Mouse (Mus musculus) MEL (cell line): ENCODE results near the gene Spock1. TPM values are rescaled to one million over a fixed set of nuclear protein-coding genes. Genes with fewer than 3 reads are reported as not detected.

Experiments
- DNase-seq: peaks from one replicate; pipeline ENCODE4 v3.0.0; 2011; ENCODE audit warnings: low read depth, low spot score
- H3K27ac ChIP-seq: 2 replicates; pipeline ENCODE4 v1.5.1; 2012; ENCODE audit warnings: low read depth, mild to moderate bottlenecking, control low read depth, low read length, moderate library complexity; ENCODE audit not compliant: control insufficient read depth
- H3K27me3 ChIP-seq, 2 experiments: fragments of 150-350 bp in 1 of 2; sonication (generic) in 1 of 2; 2 replicates each; pipeline ENCODE4 v1.6.1; 2012; ENCODE audit warnings: low read length in 2 of 2, mild to moderate bottlenecking in 2 of 2, improper control_type of control experiment in 1 of 2, moderate library complexity in 1 of 2; ENCODE audit not compliant: insufficient read depth in 2 of 2, control insufficient read depth in 1 of 2
- H3K36me3 ChIP-seq, 2 experiments: 2 replicates each; pipeline ENCODE4 v1.6.1; 2012 to 2014; ENCODE audit warnings: low read length in 2 of 2, improper control_type of control experiment in 1 of 2, inconsistent platforms in 1 of 2, mild to moderate bottlenecking in 1 of 2; ENCODE audit not compliant: insufficient read depth in 2 of 2, control insufficient read depth in 1 of 2
- H3K4me1 ChIP-seq, 2 experiments: fragments of 150-350 bp in 1 of 2; sonication (generic) in 1 of 2; 2 replicates each; pipeline ENCODE4 v1.6.1; 2012; ENCODE audit warnings: low read length in 2 of 2, improper control_type of control experiment in 1 of 2, mild to moderate bottlenecking in 1 of 2; ENCODE audit not compliant: insufficient read depth in 2 of 2, control insufficient read depth in 1 of 2
- H3K4me3 ChIP-seq, 2 experiments: fragments of 150-350 bp in 1 of 2; sonication (generic) in 1 of 2; 2 replicates each; pipeline ENCODE4 v1.5.1; 2012; ENCODE audit warnings: low read depth in 2 of 2, low read length in 2 of 2, mild to moderate bottlenecking in 2 of 2, moderate library complexity in 2 of 2, control low read depth in 1 of 2, improper control_type of control experiment in 1 of 2; ENCODE audit not compliant: control insufficient read depth in 1 of 2, insufficient read depth in 1 of 2
- H3K79me2 ChIP-seq: 2 replicates; pipeline ENCODE4 v1.6.1; 2012; ENCODE audit warnings: mild to moderate bottlenecking, low read length, moderate library complexity; ENCODE audit not compliant: control insufficient read depth, poor library complexity, insufficient read depth
- H3K9ac ChIP-seq: 2 replicates; pipeline ENCODE4 v1.6.1; 2012; ENCODE audit warnings: low read depth, mild to moderate bottlenecking, control low read depth, low read length, moderate library complexity; ENCODE audit not compliant: control insufficient read depth, poor library complexity, severe bottlenecking
- H3K9me3 ChIP-seq: fragments of 150-350 bp; sonication (generic); replicated peaks from 2 replicates; pipeline ENCODE4 v1.6.1; 2012; ENCODE audit warnings: mild to moderate bottlenecking, low read length, improper control_type of control experiment, moderate library complexity; ENCODE audit not compliant: insufficient read depth
- CTCF ChIP-seq, 3 experiments: IDR thresholded peaks in 2 of 3; conservative IDR thresholded peaks in 1 of 3; 2 replicates each; pipeline ENCODE4 v1.5.1; 2011 to 2012; ENCODE audit warnings: low read length in 3 of 3, low read depth in 2 of 3, mild to moderate bottlenecking in 2 of 3, improper control_type of control experiment in 1 of 3, inconsistent platforms in 1 of 3, mixed read lengths in 1 of 3, moderate library complexity in 1 of 3; ENCODE audit not compliant: control insufficient read depth in 1 of 3, insufficient read depth in 1 of 3, poor library complexity in 1 of 3, severe bottlenecking in 1 of 3
- E2F4 ChIP-seq: IDR thresholded peaks from 2 replicates; pipeline ENCODE4 v1.6.1; 2011; ENCODE audit warnings: low read depth, low read length, improper control_type of control experiment, borderline replicate concordance
- HCFC1 ChIP-seq: IDR thresholded peaks from 2 replicates; pipeline ENCODE4 v1.6.1; 2012; ENCODE audit warnings: low read depth, mild to moderate bottlenecking, inconsistent platforms, low read length, improper control_type of control experiment, moderate library complexity
- JUND ChIP-seq: IDR thresholded peaks from 2 replicates; pipeline ENCODE4 v1.6.1; 2011; ENCODE audit warnings: low read depth, mild to moderate bottlenecking, improper control_type of control experiment, low read length
- MAFK ChIP-seq: IDR thresholded peaks from 2 replicates; pipeline ENCODE4 v1.6.1; 2011; ENCODE audit warnings: low read depth, mild to moderate bottlenecking, low read length, improper control_type of control experiment, borderline replicate concordance
- MYC ChIP-seq: IDR thresholded peaks from 2 replicates; pipeline ENCODE4 v1.6.1; 2011; ENCODE audit warnings: low read depth, mild to moderate bottlenecking, low read length, improper control_type of control experiment, moderate library complexity
- RAD21 ChIP-seq: IDR thresholded peaks from 2 replicates; pipeline ENCODE4 v1.6.1; 2011; ENCODE audit warnings: mild to moderate bottlenecking, low read depth, low read length, improper control_type of control experiment
- UBTF ChIP-seq: IDR thresholded peaks from 2 replicates; pipeline ENCODE4 v1.6.1; 2012; ENCODE audit warnings: low read depth, mild to moderate bottlenecking, inconsistent platforms, low read length, improper control_type of control experiment, moderate library complexity, borderline replicate concordance; ENCODE audit not compliant: insufficient read depth
- polyA plus RNA-seq, 2 experiments: library from polyadenylated mRNA; stranded (reverse) in 1 of 2; unstranded in 1 of 2; fragments of >175 nt in 1 of 2; fragments of >200 nt in 1 of 2; gene quantifications; 2 replicates each; pipeline versions ENCODE4 v1.2.1 to v1.2.4; 2012; ENCODE audit warnings: low replicate concordance in 2 of 2, low read depth in 1 of 2; ENCODE audit not compliant: insufficient read length in 2 of 2, insufficient read depth in 1 of 2, missing spikeins in 1 of 2
- total RNA-seq: library from RNA; depleted of rRNA; stranded (reverse); fragments of 300-350 nt; gene quantifications from 2 replicates; pipeline ENCODE4 v1.2.3, GENCODE M21; 2012

The Spock1 gene
- total and polyA plus RNA-seq, 3 experiments: not detected

DNA sequence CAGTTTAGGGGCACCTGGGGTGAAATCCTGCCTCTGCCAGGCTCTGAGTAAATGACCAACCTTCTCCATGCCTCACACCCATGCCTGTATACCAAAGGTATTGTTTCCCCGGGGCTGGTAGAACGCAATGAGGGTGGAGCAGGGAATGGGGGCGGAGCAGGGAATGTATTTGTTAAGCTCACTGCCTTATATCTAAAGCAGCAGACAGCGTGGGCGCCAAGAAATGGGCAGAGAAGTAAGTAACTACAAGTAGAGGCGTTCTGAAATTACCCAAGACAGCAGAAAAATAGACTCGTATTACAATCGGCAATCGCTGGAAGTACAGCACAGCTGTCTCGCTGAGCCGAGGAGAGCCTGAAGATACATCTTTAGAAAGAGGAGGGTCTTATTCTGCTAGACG lies 125.2 kb downstream of the Spock1 start:
- Histone ChIP-seq H3K9ac (no peak overlapping the region), H3K4me1 (no peaks in the 10 kb centered on the region), H3K79me2 (no peaks in the 10 kb centered on the region), H3K27ac (no peak overlapping the region), H3K4me3 (no peak overlapping the region), H3K27me3 (no peaks in the 10 kb centered on the region), H3K36me3 (no peaks in the 10 kb centered on the region), H3K9me3 (no peaks in the 10 kb centered on the region)
- no peak for DNase-seq
- TF ChIP-seq RAD21 (no peak), JUND (no peak)

- Histone ChIP-seq H3K9ac (no peak overlapping the region), H3K4me1 (no peaks in the 10 kb centered on the region), H3K27me3 (no peaks in the 10 kb centered on the region), H3K9me3 (no peaks in the 10 kb centered on the region), H3K27ac (no peak overlapping the region), H3K79me2 (no peaks in the 10 kb centered on the region), H3K36me3 (no peaks in the 10 kb centered on the region), H3K4me3 (no peak overlapping the region)
- DNase-seq: no peak
- no peak for TF ChIP-seq CTCF (IDR thresholded peaks at IDR 0.05 in 2 of 3, conservative IDR thresholded peaks at IDR 0.05 in 1 of 3; ENCODE audit: control insufficient read depth in 1 of 3, insufficient read depth in 1 of 3, low read depth in 2 of 3, low read length in 3 of 3, poor library complexity in 1 of 3, severe bottlenecking in 1 of 3)
- TF ChIP-seq UBTF: no peak
- no peak for TF ChIP-seq E2F4
Measured at GRCm38 (mm10) chr13:57782107-57782561, 126.0 kb downstream of the Spock1 start.

DNA sequence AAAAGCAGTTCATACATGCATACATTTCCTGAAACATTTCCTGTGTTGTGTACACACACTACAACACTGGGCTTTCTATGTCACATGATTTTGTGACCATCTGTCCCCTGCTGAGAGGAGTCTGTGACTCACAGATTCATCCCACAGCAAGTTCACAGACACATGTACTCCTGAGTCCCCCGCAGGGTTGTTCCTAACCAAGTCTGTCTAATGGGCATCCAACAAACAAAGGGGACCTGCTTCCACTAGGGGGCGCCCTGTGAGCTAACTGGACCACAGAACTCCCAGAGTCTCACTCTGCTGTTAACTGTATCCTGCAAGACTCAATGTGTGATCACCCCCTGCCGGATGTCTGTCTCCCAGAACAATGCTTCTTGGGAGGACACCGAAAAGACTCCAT lies 129.0 kb downstream of the Spock1 start:
- no peak for DNase-seq
- no peaks in the 10 kb centered on the region for H3K79me2 ChIP-seq
- H3K36me3 ChIP-seq: no peaks in the 10 kb centered on the region
- H3K27ac ChIP-seq: no peak overlapping the region
- H3K9me3 ChIP-seq: no peaks in the 10 kb centered on the region
- no peaks in the 10 kb centered on the region for H3K27me3 ChIP-seq
- H3K4me3 ChIP-seq: no peak overlapping the region
- TF ChIP-seq RAD21: no peak
- peak in 1 of 3 experiments; percentile 13; a peak in 1 of 6 replicates for TF ChIP-seq CTCF (IDR thresholded peaks at IDR 0.05 in 2 of 3, conservative IDR thresholded peaks at IDR 0.05 in 1 of 3; ENCODE audit: control insufficient read depth in 1 of 3, insufficient read depth in 1 of 3, low read depth in 2 of 3, low read length in 3 of 3, poor library complexity in 1 of 3, severe bottlenecking in 1 of 3)
- no peak overlapping the region for H3K9ac ChIP-seq
- H3K4me1 ChIP-seq: no peaks in the 10 kb centered on the region

DNA sequence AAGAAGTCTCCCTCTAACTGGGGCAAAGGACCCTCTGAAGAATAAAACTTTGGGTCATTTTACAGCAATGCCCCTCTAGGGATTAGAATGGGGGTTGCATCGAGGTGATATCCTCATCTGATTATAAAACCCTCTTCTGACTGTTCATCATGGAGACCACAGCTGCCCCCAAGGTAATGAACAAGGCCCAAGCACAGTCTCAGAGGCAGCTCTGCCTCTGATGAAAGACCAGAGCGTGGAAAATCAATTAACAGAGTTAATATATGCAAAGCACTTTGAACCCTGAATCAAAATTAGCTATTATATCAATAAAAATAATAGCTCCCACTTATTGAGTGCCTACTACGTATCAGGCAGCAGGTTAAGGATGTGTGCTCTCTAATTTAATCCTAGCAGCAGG lies 129.6 kb downstream of the Spock1 start:
- Histone ChIP-seq H3K4me3 (no peak overlapping the region), H3K9me3 (no peaks in the 10 kb centered on the region), H3K4me1 (no peaks in the 10 kb centered on the region), H3K27me3 (no peaks in the 10 kb centered on the region), H3K27ac (no peak overlapping the region), H3K9ac (no peak overlapping the region), H3K36me3 (no peaks in the 10 kb centered on the region), H3K79me2 (no peaks in the 10 kb centered on the region)
- TF ChIP-seq MYC: no peak
- TF ChIP-seq HCFC1: no peak
- no peak for TF ChIP-seq MAFK
- no peak for DNase-seq
